Comparison of ENCODE assay signal across 28 mouse cellular contexts in genomic region chr11:5525418-5525817, GRCm38 (mm10). TPM values are rescaled to one million over a fixed set of nuclear protein-coding genes. Genes with fewer than 3 reads are reported as not detected.
A peak's percentile ranks its signal among the peaks of the same experiment; 100 is the strongest.
DNase-seq lines count a peak whose midpoint lies in the region; TF ChIP-seq lines count a peak whose summit lies in the region.
"Had no signal": no experiment of that assay in that cellular context is flagged by ENCODE, and none has a peak within 500 bp of the region (broad histone marks: within the 10 kb centered on the region; RNA-seq: fewer than 3 reads in every experiment).

No protein-coding gene starts in this region.

- intact Hi-C loops in left cerebral cortex, postnatal 10 days (cut with DNase I): no loop called here

- no peaks in the 10 kb centered on the region for H3K27me3 ChIP-seq in liver, adult 2 months (ENCODE audit: control insufficient read depth, insufficient read depth, low read length)
- no peaks in the 10 kb centered on the region for H3K27me3 ChIP-seq in MEL (ENCODE audit: control insufficient read depth in 1 of 2, insufficient read depth in 2 of 2, low read length in 2 of 2)
- H3K27me3 ChIP-seq: embryonic facial prominence, embryonic 13.5 days; embryonic facial prominence, embryonic 15.5 days; forebrain, embryonic 12.5 days had no signal

- H3K9ac ChIP-seq in liver, adult 2 months (ENCODE audit: low read depth, low read length): 0 out of 2 replicates have a peak overlapping the region, but pooled peaks have one; percentile 15
- no peak overlapping the region for H3K9ac ChIP-seq in MEL (ENCODE audit: control insufficient read depth, low read depth, low read length, poor library complexity, severe bottlenecking)
- H3K9ac ChIP-seq: embryonic facial prominence, embryonic 13.5 days; embryonic facial prominence, embryonic 15.5 days; forebrain, embryonic 12.5 days had no signal

- no peak for TF ChIP-seq CTCF in liver, adult 2 months (IDR thresholded peaks at IDR 0.05; ENCODE audit: low read depth, low read length)
- no peak for TF ChIP-seq CTCF in MEL (IDR thresholded peaks at IDR 0.05 in 2 of 3, conservative IDR thresholded peaks at IDR 0.05 in 1 of 3; ENCODE audit: control insufficient read depth in 1 of 3, insufficient read depth in 1 of 3, low read depth in 2 of 3, low read length in 3 of 3, poor library complexity in 1 of 3, severe bottlenecking in 1 of 3)

- no peaks in the 10 kb centered on the region for H3K9me3 ChIP-seq in MEL (replicated peaks; ENCODE audit: insufficient read depth, low read length)
- H3K9me3 ChIP-seq: embryonic facial prominence, embryonic 13.5 days; embryonic facial prominence, embryonic 15.5 days; forebrain, embryonic 10.5 days; forebrain, embryonic 12.5 days; G1E had no signal

- no peak for TF ChIP-seq POLR2A in liver, adult 2 months (IDR thresholded peaks at IDR 0.05; ENCODE audit: extremely low read depth, insufficient read depth, low read length)
- no peak for TF ChIP-seq POLR2A in MEL (IDR thresholded peaks at IDR 0.05; ENCODE audit: control insufficient read depth in 1 of 2, insufficient read depth in 1 of 2, low read depth in 1 of 2, low read length in 2 of 2, poor library complexity in 1 of 2)

- peaks cover 23% of the 10 kb centered on the region for H3K4me1 ChIP-seq in liver, adult 2 months (ENCODE audit: control insufficient read depth, insufficient read depth, low read length)
- H3K4me1 ChIP-seq in MEL (ENCODE audit: control insufficient read depth in 1 of 2, insufficient read depth in 2 of 2, low read length in 2 of 2): peaks cover 6 to 14% of the 10 kb centered on the region in 2 experiments; a peak in 2 of 4 replicates

- no peak for TF ChIP-seq RAD21 in MEL (IDR thresholded peaks at IDR 0.05; ENCODE audit: low read depth, low read length)

- no peak for DNase-seq in liver, adult 2 months (ENCODE audit: extremely low read depth, low read depth, low spot score)
- DNase-seq in liver: no peak
- DNase-seq in MEL (ENCODE audit: low read depth, low spot score): no peak
- DNase-seq in left cerebral cortex, postnatal 10 days (ENCODE audit: extremely low spot score in 1 of 2, low spot score in 2 of 2): no peak
- no peak for DNase-seq in gastrocnemius, postnatal 25 days
- DNase-seq: adrenal gland, adult 2 months; adrenal gland, postnatal 10 days; adrenal gland, postnatal 25 days; cerebellum, adult 11 months; cerebellum, adult 18-20 months; cerebellum, adult 8-10 months; cerebellum, adult 9-11 months; cerebellum, postnatal 14 days; cerebellum, postnatal 36 days; embryo, embryonic 11 days had no signal

- H3K36me3 ChIP-seq in liver, adult 2 months (ENCODE audit: control insufficient read depth, insufficient read depth, low read length): peaks cover 58% of the 10 kb centered on the region
- peaks cover 29 to 44% of the 10 kb centered on the region in 2 experiments for H3K36me3 ChIP-seq in MEL (ENCODE audit: control insufficient read depth in 1 of 2, insufficient read depth in 2 of 2, low read length in 2 of 2)

- H3K27ac ChIP-seq in liver, adult 2 months (replicated peaks; ENCODE audit: insufficient read depth, low read depth, low read length): no peak overlapping the region; the same call in 1 of the 2 replicates
- no peak overlapping the region for H3K27ac ChIP-seq in MEL (ENCODE audit: control insufficient read depth, low read depth, low read length)
- H3K27ac ChIP-seq: embryonic facial prominence, embryonic 13.5 days; embryonic facial prominence, embryonic 15.5 days; forebrain, embryonic 10.5 days; forebrain, embryonic 12.5 days had no signal

- H3K79me2 ChIP-seq in liver, adult 2 months (ENCODE audit: control insufficient read depth, insufficient read depth, low read length): peaks cover 12% of the 10 kb centered on the region
- H3K79me2 ChIP-seq in MEL (ENCODE audit: control insufficient read depth, insufficient read depth, low read length, poor library complexity): peaks cover 33% of the 10 kb centered on the region

- H3K4me3 ChIP-seq in liver, adult 2 months (ENCODE audit: insufficient read depth, low read depth, low read length): no peak overlapping the region
- no peak overlapping the region for H3K4me3 ChIP-seq in MEL (ENCODE audit: control insufficient read depth in 1 of 2, insufficient read depth in 1 of 2, low read depth in 2 of 2, low read length in 2 of 2)
- H3K4me3 ChIP-seq: embryonic facial prominence, embryonic 13.5 days; embryonic facial prominence, embryonic 15.5 days; erythroblast, embryonic 14.5 days; forebrain, embryonic 10.5 days; forebrain, embryonic 12.5 days had no signal

- TF ChIP-seq EP300 in MEL (IDR thresholded peaks at IDR 0.05; ENCODE audit: low read depth in 1 of 2, low read length in 2 of 2): no peak

- WGBS in liver, adult 2 months: 73% methylated on average over 4 of the region's 4 CpGs

TF ChIP-seq in MEL, 35 proteins besides CTCF, POLR2A, EP300 and RAD21:
- TF ChIP-seq POLR2AphosphoS2 (IDR thresholded peaks at IDR 0.05; ENCODE audit: low read length) (0 out of 2 replicates have a peak, but pooled peaks have one; percentile 6), E2F4 (IDR thresholded peaks at IDR 0.05; ENCODE audit: borderline replicate concordance, low read depth, low read length) (no peak), CHD1 (IDR thresholded peaks at IDR 0.05; ENCODE audit: low read depth, low read length) (no peak), NRF1 (IDR thresholded peaks at IDR 0.05; ENCODE audit: insufficient read depth, low read depth, low read length, poor library complexity, severe bottlenecking) (no peak), MXI1 (IDR thresholded peaks at IDR 0.05; ENCODE audit: low read depth, low read length) (no peak), ELF1 (IDR thresholded peaks at IDR 0.05; ENCODE audit: low read depth, low read length) (no peak), USF2 (IDR thresholded peaks at IDR 0.05; ENCODE audit: borderline replicate concordance in 1 of 2, insufficient read depth in 1 of 2, low read depth in 1 of 2, low read length in 2 of 2) (no peak), SMC3 (IDR thresholded peaks at IDR 0.05; ENCODE audit: low read depth, low read length) (peak; percentile 18; the same call in 1 of the 2 replicates), MAFK (IDR thresholded peaks at IDR 0.05; ENCODE audit: borderline replicate concordance, low read depth, low read length) (no peak), GABPA (IDR thresholded peaks at IDR 0.05; ENCODE audit: low read depth, low read length) (no peak), ETS1 (IDR thresholded peaks at IDR 0.05; ENCODE audit: low read depth, low read length) (no peak), RCOR1 (IDR thresholded peaks at IDR 0.05; ENCODE audit: low read depth, low read length) (no peak), ZMIZ1 (IDR thresholded peaks at IDR 0.05; ENCODE audit: low read depth, low read length) (peak; percentile 62), MEF2A (IDR thresholded peaks at IDR 0.05; ENCODE audit: extremely low read depth, insufficient replicate concordance, low read depth, low read length, poor library complexity, severe bottlenecking) (no peak), NELFE (IDR thresholded peaks at IDR 0.05; ENCODE audit: low read depth, low read length) (no peak), ZC3H11A (IDR thresholded peaks at IDR 0.05; ENCODE audit: low read depth, low read length) (no peak)

RNA-seq across cellular contexts. Expression of gene Xbp1, which starts 5.0 kb away (rescaled TPM):
- total RNA-seq in liver, adult 2 months (2014; rRNA removed): 137 and 138 TPM in 2 replicates
- polyA plus RNA-seq in liver, adult 2 months (2012; rRNA removed): 147 and 241 TPM in 2 replicates
- total RNA-seq in MEL (2012; rRNA removed): 84.2 and 101 TPM in 2 replicates
- polyA plus RNA-seq in MEL (2012; ENCODE audit: insufficient read depth in 1 of 2, insufficient read length in 2 of 2, low read depth in 1 of 2, low replicate concordance in 2 of 2, missing spikeins in 1 of 2): 10 to 100 TPM in 1 of 2 experiments, not detected in 1; 81.8 TPM
- 10 to 100 TPM; 68.5 to 76.6 TPM for total RNA-seq in left cerebral cortex, postnatal 10 days (2021)
- 10 to 100 TPM; 53.0 to 60.9 TPM for total RNA-seq in gastrocnemius, postnatal 25 days (2021)

RNA-seq across cellular contexts. Expression of gene Ccdc117, which starts 16.6 kb away (rescaled TPM):
- total RNA-seq in liver, adult 2 months (2014; rRNA removed): 15.3 and 15.5 TPM in 2 replicates
- polyA plus RNA-seq in liver, adult 2 months (2012; rRNA removed): 5.2 and 5.4 TPM in 2 replicates
- 26.3 and 35.4 TPM in 2 replicates for total RNA-seq in MEL (2012; rRNA removed)
- 10 to 100 TPM in 1 of 2 experiments, not detected in 1; 19.4 TPM for polyA plus RNA-seq in MEL (2012; ENCODE audit: insufficient read depth in 1 of 2, insufficient read length in 2 of 2, low read depth in 1 of 2, low replicate concordance in 2 of 2, missing spikeins in 1 of 2)
- 10 to 100 TPM in 1 of 2 experiments, 1 to 10 TPM in 1; 9.1 to 10.3 TPM for total RNA-seq in left cerebral cortex, postnatal 10 days (2021)
- 10 to 100 TPM; 14.9 to 15.6 TPM for total RNA-seq in gastrocnemius, postnatal 25 days (2021)

RNA-seq across cellular contexts. Expression of gene Ankrd36, which starts 44.1 kb away (rescaled TPM):
- total RNA-seq in liver, adult 2 months (2014; rRNA removed): not detected in 2 replicates
- polyA plus RNA-seq in liver, adult 2 months (2012; rRNA removed): 0.04 TPM in 1 of 2 replicates, not detected in the other
- 3.4 and 5.2 TPM in 2 replicates for total RNA-seq in MEL (2012; rRNA removed)
- 1 to 10 TPM in 1 of 2 experiments, not detected in 1; 3.2 TPM for polyA plus RNA-seq in MEL (2012; ENCODE audit: insufficient read depth in 1 of 2, insufficient read length in 2 of 2, low read depth in 1 of 2, low replicate concordance in 2 of 2, missing spikeins in 1 of 2)
- total RNA-seq in left cerebral cortex, postnatal 10 days (2021): not detected
- total RNA-seq in gastrocnemius, postnatal 25 days (2021): not detected
- total RNA-seq: adrenal gland, adult 2 months; adrenal gland, postnatal 10 days; adrenal gland, postnatal 25 days; adrenal gland, postnatal 4 days; common myeloid progenitor, adult 5-6 weeks had no signal
- polyA plus RNA-seq: adrenal gland, adult 2 months; brain, embryonic 14.5 days; C2C12; embryonic facial prominence, embryonic 11.5 days; embryonic facial prominence, embryonic 13.5 days; embryonic facial prominence, embryonic 15.5 days; erythroblast, embryonic 14.5 days; forebrain, embryonic 10.5 days; forebrain, embryonic 14.5 days; forebrain, embryonic 16.5 days had no signal
